Mouse (Mus musculus) heart, embryonic 16.5 days (tissue): Measurements from ENCODE around the gene Lgi4. TPM values are rescaled to one million over a fixed set of nuclear protein-coding genes. Genes with fewer than 3 reads are reported as not detected.

Experiments
- ATAC-seq: fragments of 200-750 bp; cut with Nextera tagmentation; replicated peaks from 2 replicates; pipeline ENCODE4 v1.8.0; 2017; ENCODE audit warnings: moderate number of reproducible peaks; ENCODE audit not compliant: insufficient read depth, low FRiP score; ENCODE audit errors: extremely low read depth
- H3K27ac ChIP-seq: fragments of 300-500 bp; sonication (generic); 2 replicates; pipeline ENCODE4 v1.5.1; 2014; ENCODE audit warnings: mild to moderate bottlenecking, low read length, control low read depth, moderate library complexity
- H3K27me3 ChIP-seq: fragments of 300-500 bp; sonication (generic); 2 replicates; pipeline ENCODE4 v1.6.1; 2014; ENCODE audit warnings: low read length, mixed read lengths; ENCODE audit not compliant: control insufficient read depth, insufficient read depth
- H3K36me3 ChIP-seq: fragments of 300-500 bp; sonication (generic); 2 replicates; pipeline ENCODE4 v1.6.1; 2014; ENCODE audit not compliant: control insufficient read depth, insufficient read depth
- H3K4me1 ChIP-seq: fragments of 300-500 bp; sonication (generic); 2 replicates; pipeline ENCODE4 v1.6.1; 2014; ENCODE audit warnings: low read length, mixed read lengths; ENCODE audit not compliant: control insufficient read depth, insufficient read depth
- H3K4me2 ChIP-seq: fragments of 300-500 bp; sonication (generic); 2 replicates; pipeline ENCODE4 v1.6.1; 2014; ENCODE audit warnings: low read depth, mild to moderate bottlenecking, control low read depth, low read length
- H3K4me3 ChIP-seq: fragments of 300-500 bp; sonication (generic); 2 replicates; pipeline ENCODE4 v1.5.1; 2014; ENCODE audit warnings: mild to moderate bottlenecking, control low read depth, low read length
- H3K9ac ChIP-seq: fragments of 300-500 bp; sonication (generic); 2 replicates; pipeline ENCODE4 v1.6.1; 2014; ENCODE audit warnings: low read length, control low read depth
- H3K9me3 ChIP-seq: fragments of 300-500 bp; sonication (generic); replicated peaks from 2 replicates; pipeline ENCODE4 v1.6.1; 2016; ENCODE audit warnings: low read length; ENCODE audit not compliant: control insufficient read depth
- WGBS: fragments of 180-500 bp; shearing (Covaris S2); extraction: QIAGEN DNeasy Blood & Tissue Kit; methylation state at CpG from one replicate; pipeline ENCODE4 v1.1.7; 2014; 5-methylcytosine and 5-hydroxymethylcytosine counted together
- polyA plus RNA-seq: library from polyadenylated mRNA; unstranded; fragments of >200 nt; fragmentation: Nextera tagmentation; extraction: Ambion mirVana; gene quantifications from 2 replicates; pipeline ENCODE4 v1.2.1, GENCODE M21; 2015

Lgi4 gene
- polyA plus RNA-seq, 1 experiment from 2014 or later = 0.09 TPM

GRCm38 (mm10) chr7:31067836-31068235 is 8.7 kb downstream of the Lgi4 start:
- Histone ChIP-seq H3K9me3 (no peaks in the 10 kb centered on the region), H3K9ac (no peak overlapping the region), H3K27ac (no peak overlapping the region), H3K4me2 (no peak overlapping the region), H3K36me3 (no peaks in the 10 kb centered on the region), H3K4me1 (no peaks in the 10 kb centered on the region), H3K4me3 (no peak overlapping the region), H3K27me3 (no peaks in the 10 kb centered on the region)
- ATAC-seq = no peak
- 33% methylated on average over 5 of the region's 5 CpGs for WGBS

GRCm38 (mm10) chr7:31069491-31069890 is 10.3 kb downstream of the Lgi4 start:
- no peaks in the 10 kb centered on the region for H3K27me3 ChIP-seq
- no peak for ATAC-seq
- H3K4me2 ChIP-seq = no peak overlapping the region
- no peaks in the 10 kb centered on the region for H3K4me1 ChIP-seq
- 84% methylated on average over 14 of the region's 14 CpGs for WGBS
- H3K36me3 ChIP-seq = no peaks in the 10 kb centered on the region
- H3K9ac ChIP-seq = no peak overlapping the region
- no peak overlapping the region for H3K27ac ChIP-seq
- H3K9me3 ChIP-seq = no peaks in the 10 kb centered on the region
- no peak overlapping the region for H3K4me3 ChIP-seq

- no peak for ATAC-seq
- Histone ChIP-seq H3K36me3 (no peaks in the 10 kb centered on the region), H3K27me3 (no peaks in the 10 kb centered on the region), H3K9ac (no peak overlapping the region), H3K4me2 (no peak overlapping the region), H3K9me3 (no peaks in the 10 kb centered on the region), H3K4me1 (no peaks in the 10 kb centered on the region), H3K27ac (no peak overlapping the region), H3K4me3 (no peak overlapping the region)
- WGBS = 77% methylated on average over 6 of the region's 6 CpGs
Observed at GRCm38 (mm10) chr7:31070324-31070723, 11.2 kb downstream of the Lgi4 start.

GRCm38 (mm10) chr7:31072326-31072725 is 13.2 kb downstream of the Lgi4 start:
- H3K36me3 ChIP-seq = no peaks in the 10 kb centered on the region
- H3K4me1 ChIP-seq = no peaks in the 10 kb centered on the region
- H3K9me3 ChIP-seq = no peaks in the 10 kb centered on the region
- H3K4me3 ChIP-seq = no peak overlapping the region
- no peak overlapping the region for H3K27ac ChIP-seq
- no peak overlapping the region for H3K9ac ChIP-seq
- no peaks in the 10 kb centered on the region for H3K27me3 ChIP-seq
- 61% methylated on average over 9 of the region's 9 CpGs for WGBS
- ATAC-seq = no peak
- H3K4me2 ChIP-seq = no peak overlapping the region

GRCm38 (mm10) chr7:31073546-31073945 is 14.4 kb downstream of the Lgi4 start:
- ATAC-seq = no peak
- Histone ChIP-seq H3K27me3 (no peaks in the 10 kb centered on the region), H3K9ac (no peak overlapping the region), H3K9me3 (no peaks in the 10 kb centered on the region), H3K27ac (no peak overlapping the region), H3K4me2 (no peak overlapping the region), H3K4me1 (no peaks in the 10 kb centered on the region), H3K4me3 (no peak overlapping the region), H3K36me3 (no peaks in the 10 kb centered on the region)

GRCm38 (mm10) chr7:31074061-31074712 is 15.0 kb downstream of the Lgi4 start:
- H3K4me3 ChIP-seq = no peak overlapping the region
- H3K9ac ChIP-seq = no peak overlapping the region
- no peak overlapping the region for H3K27ac ChIP-seq
- H3K9me3 ChIP-seq = no peaks in the 10 kb centered on the region
- no peak for ATAC-seq
- whole genome bisulfite sequencing = 65% methylated on average over 7 of the region's 7 CpGs
- no peaks in the 10 kb centered on the region for H3K4me1 ChIP-seq
- H3K36me3 ChIP-seq = no peaks in the 10 kb centered on the region
- no peaks in the 10 kb centered on the region for H3K27me3 ChIP-seq
- no peak overlapping the region for H3K4me2 ChIP-seq

- Histone ChIP-seq H3K4me1 (no peaks in the 10 kb centered on the region), H3K36me3 (no peaks in the 10 kb centered on the region), H3K4me3 (no peak overlapping the region), H3K9ac (no peak overlapping the region), H3K27ac (no peak overlapping the region), H3K4me2 (no peak overlapping the region), H3K27me3 (no peaks in the 10 kb centered on the region), H3K9me3 (no peaks in the 10 kb centered on the region)
- WGBS = 71% methylated on average over 5 of the region's 5 CpGs
- ATAC-seq = no peak
Observed at GRCm38 (mm10) chr7:31074713-31075069, 15.5 kb downstream of the Lgi4 start.

GRCm38 (mm10) chr7:31076492-31076891 is 17.4 kb downstream of the Lgi4 start, which contains the start of gene Fxyd3:
TSS of gene Fxyd3 (minus strand) at chr7:31076704.
- WGBS = 51% methylated on average over 5 of the region's 5 CpGs
- no peak within 1 kb of the TSS for H3K27ac ChIP-seq
- H3K4me3 ChIP-seq = no peak within 1 kb of the TSS
- H3K4me1 ChIP-seq = no peaks in the 10 kb centered on the region
- no peaks in the 10 kb centered on the region for H3K27me3 ChIP-seq
- ATAC-seq = no peak
- H3K4me2 ChIP-seq = peak within 1 kb of the TSS; percentile 10; the same call in 1 of the 2 replicates
- no peaks in the 10 kb centered on the region for H3K36me3 ChIP-seq
- no peaks in the 10 kb centered on the region; the same call in 1 of the 2 replicates for H3K9me3 ChIP-seq
- H3K9ac ChIP-seq = no peak within 1 kb of the TSS

- WGBS = 55% methylated on average over 6 of the region's 6 CpGs
- no peaks in the 10 kb centered on the region for H3K4me1 ChIP-seq
- no peaks in the 10 kb centered on the region; the same call in 1 of the 2 replicates for H3K9me3 ChIP-seq
- no peak overlapping the region for H3K9ac ChIP-seq
- no peaks in the 10 kb centered on the region for H3K36me3 ChIP-seq
- H3K27ac ChIP-seq = no peak overlapping the region
- ATAC-seq = no peak
- no peak overlapping the region for H3K4me3 ChIP-seq
- no peak overlapping the region for H3K4me2 ChIP-seq
- no peaks in the 10 kb centered on the region for H3K27me3 ChIP-seq
Observed at GRCm38 (mm10) chr7:31077470-31077869, 18.3 kb downstream of the Lgi4 start.
